Mouse (Mus musculus): ENCODE data around the gene Hsd17b11.

DNA sequence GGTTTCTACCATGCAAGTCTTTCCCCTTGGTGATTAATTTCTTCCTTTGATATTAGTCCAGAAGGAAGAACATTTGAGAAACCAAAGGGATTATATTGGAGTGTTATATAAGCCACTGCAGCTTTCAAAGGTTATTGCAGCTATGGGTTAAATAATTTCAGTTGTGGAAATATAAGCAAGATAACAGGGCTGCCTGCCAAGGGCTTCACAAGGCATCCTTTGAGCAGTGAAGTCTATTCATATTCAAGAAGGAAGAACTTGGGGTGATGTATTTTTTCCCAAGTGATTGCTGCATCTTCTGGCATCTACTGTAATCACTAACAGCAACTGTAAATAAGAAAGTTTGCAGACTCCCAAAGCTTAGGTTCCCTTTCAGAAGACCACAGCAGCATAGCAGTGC, 10.3 kb downstream of the Hsd17b11 start:
- no peak for TF ChIP-seq POLR2A (IDR thresholded peaks at IDR 0.05; ENCODE audit: low read depth, low read length)
- TF ChIP-seq CTCF (conservative IDR thresholded peaks at IDR 0.05 in 1 of 2, IDR thresholded peaks at IDR 0.05 in 1 of 2; ENCODE audit: low read depth in 2 of 2, low read length in 2 of 2): no peak
- no peak for TF ChIP-seq ZMIZ1 (IDR thresholded peaks at IDR 0.05; ENCODE audit: low read depth, low read length)
- TF ChIP-seq TCF12 (IDR thresholded peaks at IDR 0.05; ENCODE audit: low read depth, low read length): no peak
- TF ChIP-seq HCFC1 (IDR thresholded peaks at IDR 0.05; ENCODE audit: low read depth, low read length): no peak
- TF ChIP-seq ZC3H11A (IDR thresholded peaks at IDR 0.05; ENCODE audit: low read depth, low read length): no peak
- TF ChIP-seq KAT2A (IDR thresholded peaks at IDR 0.05; ENCODE audit: insufficient replicate concordance, low read length): no peak
- TF ChIP-seq MAFK (IDR thresholded peaks at IDR 0.05; ENCODE audit: insufficient replicate concordance, low read length): no peak
- TF ChIP-seq EP300 (IDR thresholded peaks at IDR 0.05; ENCODE audit: low read length): no peak
- no peak for TF ChIP-seq ZKSCAN1 (IDR thresholded peaks at IDR 0.05; ENCODE audit: borderline replicate concordance, low read depth, low read length)
- TF ChIP-seq MAX (IDR thresholded peaks at IDR 0.05; ENCODE audit: low read length): no peak
- TF ChIP-seq BHLHE40 (IDR thresholded peaks at IDR 0.05; ENCODE audit: low read depth, low read length): no peak

Data from CH12.LX (cell line).